Mouse (Mus musculus): ENCODE measurements at regions not wholly inside any gene's neighbourhood (a gene's known extent, or its start where the extent isn't known, plus 50 kb on each side); places are given as distances from the start of the nearest gene placed in this dataset.

DNA sequence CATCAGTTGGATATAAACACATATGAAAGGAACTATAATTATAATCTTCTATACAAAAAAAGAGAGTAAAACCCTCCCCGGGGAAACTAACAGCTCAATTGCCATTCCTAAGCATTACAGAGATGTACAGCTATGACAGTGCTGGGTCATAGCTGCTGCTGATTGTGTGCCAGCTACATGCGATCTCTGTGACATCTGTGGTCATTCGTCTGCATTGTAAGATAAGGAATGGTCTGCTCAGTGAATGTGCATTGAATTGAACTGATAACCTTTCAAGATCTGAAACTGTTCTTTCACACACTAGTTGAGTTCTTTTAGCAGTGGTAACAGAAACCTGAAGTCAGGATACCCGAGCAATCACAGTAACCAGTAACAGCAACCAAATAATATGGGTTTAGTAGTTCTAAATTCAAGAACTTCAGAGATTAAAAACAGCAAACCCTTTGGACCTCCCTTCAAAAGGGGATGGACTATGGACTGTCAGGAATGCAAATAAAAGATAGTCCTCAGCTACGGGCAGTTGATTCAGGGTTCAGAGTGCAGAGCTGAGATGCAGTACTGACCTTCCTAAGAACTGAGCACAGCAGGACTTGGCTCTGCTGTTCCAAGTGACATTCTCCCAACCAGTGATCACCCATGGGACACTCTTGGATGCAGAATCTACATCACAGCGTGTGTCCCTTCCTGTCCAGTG, 295.7 kb downstream of the Cd47 start:
- H3K27ac ChIP-seq (ENCODE audit: low read depth): no peak overlapping the region
- H3K4me3 ChIP-seq (ENCODE audit: low read depth, low read length): no peak overlapping the region
- TF ChIP-seq EP300 (IDR thresholded peaks at IDR 0.05; ENCODE audit: low read depth) (no peak), CTCF (IDR thresholded peaks at IDR 0.05; ENCODE audit: low read depth) (no peak)
- ATAC-seq (ENCODE audit: insufficient read depth, low read depth): no peak
- 57% methylated on average over 6 of the region's 6 CpGs for WGBS
- no peaks in the 10 kb centered on the region for H3K36me3 ChIP-seq (replicated peaks; ENCODE audit: control insufficient read depth, insufficient read depth, low read length)
- no peaks in the 10 kb centered on the region for H3K4me1 ChIP-seq (ENCODE audit: control insufficient read depth, insufficient read depth)
- H3K9me3 ChIP-seq (replicated peaks; ENCODE audit: control insufficient read depth, low read length): no peaks in the 10 kb centered on the region
- no peak overlapping the region for H3K4me2 ChIP-seq (ENCODE audit: low read depth, low read length)
- no peak overlapping the region for H3K9ac ChIP-seq (replicated peaks; ENCODE audit: low read depth, low read length)
- H3K27me3 ChIP-seq (ENCODE audit: control insufficient read depth, insufficient read depth, low read length): no peaks in the 10 kb centered on the region
- no peak for DNase-seq (ENCODE audit: low spot score)

DNA sequence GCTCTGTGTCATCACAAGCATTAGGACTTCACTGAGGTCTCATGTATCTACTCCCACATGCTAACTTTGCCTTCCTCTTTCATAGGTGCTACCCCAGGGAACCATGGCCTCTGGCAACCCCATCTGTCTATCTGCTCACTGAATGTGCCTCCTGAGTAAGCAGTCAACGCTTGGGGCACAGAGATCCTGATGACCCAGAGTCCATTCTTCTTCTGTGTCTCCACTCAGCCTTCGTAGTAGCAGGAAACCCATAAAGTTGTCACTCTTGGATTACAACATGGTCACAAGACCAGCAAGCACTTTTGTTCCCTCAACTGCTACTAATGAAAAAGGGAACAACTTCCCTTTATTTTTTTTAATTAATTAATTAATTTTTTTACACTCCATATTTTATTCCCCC, 296.2 kb downstream of the Cd47 start:
- ATAC-seq (ENCODE audit: insufficient read depth, low read depth) (no peak), DNase-seq (ENCODE audit: low spot score) (no peak)
- Histone ChIP-seq H3K9ac (replicated peaks; ENCODE audit: low read depth, low read length) (no peak overlapping the region), H3K4me3 (ENCODE audit: low read depth, low read length) (no peak overlapping the region), H3K4me2 (ENCODE audit: low read depth, low read length) (no peak overlapping the region), H3K27ac (ENCODE audit: low read depth) (no peak overlapping the region), H3K4me1 (ENCODE audit: control insufficient read depth, insufficient read depth) (no peaks in the 10 kb centered on the region), H3K9me3 (replicated peaks; ENCODE audit: control insufficient read depth, low read length) (no peaks in the 10 kb centered on the region), H3K36me3 (replicated peaks; ENCODE audit: control insufficient read depth, insufficient read depth, low read length) (no peaks in the 10 kb centered on the region), H3K27me3 (ENCODE audit: control insufficient read depth, insufficient read depth, low read length) (no peaks in the 10 kb centered on the region)
- WGBS: 75% methylated on average over 2 of the region's 2 CpGs
- TF ChIP-seq CTCF (IDR thresholded peaks at IDR 0.05; ENCODE audit: low read depth): no peak
- no peak for TF ChIP-seq EP300 (IDR thresholded peaks at IDR 0.05; ENCODE audit: low read depth)

GRCm38 (mm10) chr16:50103340-50103739, 303.0 kb downstream of the Cd47 start:
- Histone ChIP-seq H3K4me3 (ENCODE audit: low read depth, low read length) (no peak overlapping the region), H3K36me3 (replicated peaks; ENCODE audit: control insufficient read depth, insufficient read depth, low read length) (no peaks in the 10 kb centered on the region), H3K9me3 (replicated peaks; ENCODE audit: control insufficient read depth, low read length) (no peaks in the 10 kb centered on the region), H3K4me1 (ENCODE audit: control insufficient read depth, insufficient read depth) (no peaks in the 10 kb centered on the region), H3K4me2 (ENCODE audit: low read depth, low read length) (no peak overlapping the region), H3K27me3 (ENCODE audit: control insufficient read depth, insufficient read depth, low read length) (no peaks in the 10 kb centered on the region), H3K9ac (replicated peaks; ENCODE audit: low read depth, low read length) (no peak overlapping the region), H3K27ac (ENCODE audit: low read depth) (no peak overlapping the region)
- DNase-seq (ENCODE audit: low spot score) (no peak), ATAC-seq (ENCODE audit: insufficient read depth, low read depth) (no peak)
- 59% methylated on average over 7 of the region's 7 CpGs for WGBS
- TF ChIP-seq CTCF (IDR thresholded peaks at IDR 0.05; ENCODE audit: low read depth) (no peak), EP300 (IDR thresholded peaks at IDR 0.05; ENCODE audit: low read depth) (no peak)

DNA sequence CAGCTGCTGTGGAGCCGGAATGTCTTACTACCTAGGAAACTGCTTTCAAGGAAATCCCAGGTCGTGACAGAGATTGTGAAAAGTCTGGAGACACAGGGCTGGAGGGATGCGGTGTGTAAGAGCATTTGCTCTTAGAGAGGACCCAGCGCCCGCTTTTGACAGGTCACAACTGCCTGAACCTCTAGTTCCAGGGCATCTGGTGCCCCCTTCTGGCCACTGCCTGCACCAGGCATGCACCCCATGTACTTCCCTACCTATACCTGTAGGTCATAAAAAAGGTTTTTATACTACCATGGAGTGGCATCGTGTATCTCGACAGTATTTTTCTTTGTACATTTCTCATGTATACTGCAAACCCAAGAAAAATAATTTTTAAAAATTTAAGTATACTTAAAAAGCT, 314.0 kb downstream of the Bbx start:
- H3K27me3 ChIP-seq (ENCODE audit: control insufficient read depth, insufficient read depth, low read length): no peaks in the 10 kb centered on the region
- no peaks in the 10 kb centered on the region for H3K36me3 ChIP-seq (replicated peaks; ENCODE audit: control insufficient read depth, insufficient read depth, low read length)
- H3K27ac ChIP-seq (ENCODE audit: low read depth): no peak overlapping the region
- no peak overlapping the region for H3K4me2 ChIP-seq (ENCODE audit: low read depth, low read length)
- DNase-seq (ENCODE audit: low spot score) (no peak), ATAC-seq (ENCODE audit: insufficient read depth, low read depth) (no peak)
- H3K4me1 ChIP-seq (ENCODE audit: control insufficient read depth, insufficient read depth): no peaks in the 10 kb centered on the region
- WGBS: 89% methylated on average over 7 of the region's 7 CpGs
- H3K9me3 ChIP-seq (replicated peaks; ENCODE audit: control insufficient read depth, low read length): no peaks in the 10 kb centered on the region
- H3K4me3 ChIP-seq (ENCODE audit: low read depth, low read length): no peak overlapping the region
- no peak overlapping the region for H3K9ac ChIP-seq (replicated peaks; ENCODE audit: low read depth, low read length)
- TF ChIP-seq CTCF (IDR thresholded peaks at IDR 0.05; ENCODE audit: low read depth) (no peak), EP300 (IDR thresholded peaks at IDR 0.05; ENCODE audit: low read depth) (no peak)

DNA sequence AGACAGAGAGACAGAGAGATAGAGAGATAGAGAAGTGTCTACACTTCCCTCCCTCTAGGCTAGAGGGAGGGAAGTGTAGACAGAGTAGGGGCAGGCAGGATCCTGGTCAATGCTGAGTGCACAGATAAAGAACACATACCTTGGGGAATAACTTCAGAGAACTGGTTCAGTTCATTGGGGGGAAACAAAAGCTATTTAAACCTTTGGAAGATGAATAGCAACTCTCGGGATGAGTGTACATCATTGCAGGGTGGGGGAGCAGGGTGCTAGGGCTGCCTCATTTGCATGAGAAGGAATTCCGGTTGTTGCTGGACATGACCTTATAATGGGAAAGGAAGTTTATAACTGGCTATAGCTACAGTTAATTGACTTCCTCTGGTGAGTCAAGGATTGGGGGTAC, 309.7 kb downstream of the Bbx start:
- Histone ChIP-seq H3K9me3 (replicated peaks; ENCODE audit: control insufficient read depth, low read length) (no peaks in the 10 kb centered on the region), H3K27ac (ENCODE audit: low read depth) (no peak overlapping the region), H3K9ac (replicated peaks; ENCODE audit: low read depth, low read length) (no peak overlapping the region), H3K4me3 (ENCODE audit: low read depth, low read length) (no peak overlapping the region), H3K27me3 (ENCODE audit: control insufficient read depth, insufficient read depth, low read length) (no peaks in the 10 kb centered on the region), H3K36me3 (replicated peaks; ENCODE audit: control insufficient read depth, insufficient read depth, low read length) (no peaks in the 10 kb centered on the region), H3K4me2 (ENCODE audit: low read depth, low read length) (no peak overlapping the region), H3K4me1 (ENCODE audit: control insufficient read depth, insufficient read depth) (no peaks in the 10 kb centered on the region)
- TF ChIP-seq CTCF (IDR thresholded peaks at IDR 0.05; ENCODE audit: low read depth) (no peak), EP300 (IDR thresholded peaks at IDR 0.05; ENCODE audit: low read depth) (no peak)
- DNase-seq (ENCODE audit: low spot score) (no peak), ATAC-seq (ENCODE audit: insufficient read depth, low read depth) (no peak)
- WGBS: 59% methylated on average over 2 of the region's 2 CpGs

DNA sequence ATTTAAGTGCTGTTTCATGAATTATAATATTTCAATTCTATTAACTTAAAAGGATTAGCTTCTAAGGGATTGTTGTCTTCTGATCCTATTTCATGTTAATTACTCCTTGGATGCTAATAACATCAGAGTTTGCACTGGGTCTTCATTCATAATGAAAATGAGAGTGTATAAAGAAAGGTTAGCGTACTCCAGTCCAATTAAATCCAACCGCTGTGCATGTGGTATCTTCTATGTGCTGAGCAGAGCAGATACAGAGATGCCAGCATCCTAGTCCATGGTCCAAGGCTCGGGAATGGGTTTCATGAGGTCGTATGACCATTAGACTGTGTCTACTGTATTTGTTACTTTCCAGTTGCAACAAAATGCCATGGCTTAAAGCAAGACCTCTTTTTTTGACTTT, 307.5 kb downstream of the Bbx start:
- DNase-seq (ENCODE audit: low spot score) (no peak), ATAC-seq (ENCODE audit: insufficient read depth, low read depth) (no peak)
- H3K4me1 ChIP-seq (ENCODE audit: control insufficient read depth, insufficient read depth): no peaks in the 10 kb centered on the region
- no peak overlapping the region for H3K9ac ChIP-seq (replicated peaks; ENCODE audit: low read depth, low read length)
- H3K4me3 ChIP-seq (ENCODE audit: low read depth, low read length): no peak overlapping the region
- TF ChIP-seq EP300 (IDR thresholded peaks at IDR 0.05; ENCODE audit: low read depth) (no peak), CTCF (IDR thresholded peaks at IDR 0.05; ENCODE audit: low read depth) (no peak)
- no peaks in the 10 kb centered on the region for H3K9me3 ChIP-seq (replicated peaks; ENCODE audit: control insufficient read depth, low read length)
- H3K27me3 ChIP-seq (ENCODE audit: control insufficient read depth, insufficient read depth, low read length): no peaks in the 10 kb centered on the region
- H3K27ac ChIP-seq (ENCODE audit: low read depth): no peak overlapping the region
- 81% methylated on average over 4 of the region's 4 CpGs for whole genome bisulfite sequencing
- no peak overlapping the region for H3K4me2 ChIP-seq (ENCODE audit: low read depth, low read length)
- H3K36me3 ChIP-seq (replicated peaks; ENCODE audit: control insufficient read depth, insufficient read depth, low read length): no peaks in the 10 kb centered on the region
